Mouse (Mus musculus): ENCODE results near the gene Ddi2. TPM values are rescaled to one million over a fixed set of nuclear protein-coding genes. Genes with fewer than 3 reads are reported as not detected.

Ddi2 gene
- total RNA-seq, 1 experiment: 48.5 TPM

DNA sequence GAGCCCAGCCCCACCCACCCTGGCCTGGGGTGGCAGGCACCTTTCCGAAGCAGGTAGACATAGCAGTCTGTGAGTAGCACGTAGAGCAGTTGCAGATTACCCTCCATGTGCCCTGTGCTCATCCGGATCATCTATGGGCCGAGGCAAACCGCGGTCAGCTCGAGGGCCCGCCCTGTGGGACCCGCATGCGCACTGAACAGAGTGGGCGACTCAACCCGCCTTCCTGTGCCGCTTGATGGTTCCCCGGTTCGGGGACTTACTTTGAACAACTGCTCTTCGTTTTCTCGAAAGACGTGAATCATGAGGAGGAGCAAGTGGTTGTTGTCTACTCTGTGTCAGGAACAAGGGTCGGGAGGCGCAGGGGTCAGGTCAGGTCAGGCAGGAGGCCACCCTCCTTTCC, 92.0 kb downstream of the Ddi2 start:
- in situ Hi-C loops (cut with MboI; ENCODE audit: low sequenced_read_pairs in 2 of 2, unreplicated experiment in 2 of 2): no loop called here
- H3K36me3 ChIP-seq (ENCODE audit: control insufficient read depth, insufficient read depth, low read length, poor library complexity, severe bottlenecking): peaks cover 2% of the 10 kb centered on the region; the same call in 1 of the 2 replicates
- H3K9ac ChIP-seq (ENCODE audit: insufficient read depth, low read depth, low read length, poor library complexity, severe bottlenecking): no peak overlapping the region
- no peak for DNase-seq (ENCODE audit: low read depth, low spot score)
- no peak overlapping the region for H3K27ac ChIP-seq (ENCODE audit: insufficient read depth, low read depth, low read length, poor library complexity, severe bottlenecking)
- TF ChIP-seq MAFK (IDR thresholded peaks at IDR 0.05; ENCODE audit: insufficient read depth, low read depth, low read length) (no peak), ZC3H11A (IDR thresholded peaks at IDR 0.05; ENCODE audit: borderline replicate concordance, low read depth, low read length) (no peak), CHD2 (IDR thresholded peaks at IDR 0.05; ENCODE audit: low read depth, low read length) (no peak), ZNF384 (IDR thresholded peaks at IDR 0.05; ENCODE audit: low read depth, low read length) (no peak), HCFC1 (IDR thresholded peaks at IDR 0.05; ENCODE audit: borderline replicate concordance, insufficient read depth, low read length) (no peak)
- peaks cover 0 to 12% of the 10 kb centered on the region in 2 experiments; a peak in 1 of 4 replicates for H3K4me1 ChIP-seq (ENCODE audit: control insufficient read depth in 2 of 2, insufficient read depth in 2 of 2, low read length in 2 of 2, poor library complexity in 1 of 2)
- peak overlapping the region in 1 of 2 experiments; percentile 9; a peak in 1 of 4 replicates for H3K4me3 ChIP-seq (ENCODE audit: insufficient read depth in 1 of 2, low read depth in 1 of 2, low read length in 2 of 2, poor library complexity in 1 of 2, severe bottlenecking in 1 of 2)
- no peaks in the 10 kb centered on the region for H3K9me3 ChIP-seq (ENCODE audit: control insufficient read depth, insufficient read depth, low read depth, low read length)

DNA sequence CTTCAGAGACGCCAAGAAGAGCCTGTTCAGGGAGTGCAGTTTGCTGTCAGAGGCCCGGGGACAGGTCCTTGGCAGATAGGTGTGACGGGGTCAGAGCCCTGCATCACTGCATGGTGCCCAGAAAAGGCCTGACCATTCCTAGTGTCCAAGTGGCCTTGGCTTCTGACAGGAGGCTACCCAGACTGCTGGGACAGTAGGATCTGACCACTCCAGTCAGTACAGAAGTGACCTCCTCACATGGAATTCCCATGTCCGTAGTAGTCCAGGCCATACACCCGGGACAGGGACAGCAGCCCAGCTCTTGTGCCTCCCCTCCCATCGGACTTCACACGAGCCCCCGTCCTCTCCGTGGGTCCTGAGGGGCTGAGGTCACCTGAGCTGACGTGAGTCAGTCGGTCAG, 93.2 kb downstream of the Ddi2 start:
- peaks cover 2% of the 10 kb centered on the region; the same call in 1 of the 2 replicates for H3K36me3 ChIP-seq (ENCODE audit: control insufficient read depth, insufficient read depth, low read length, poor library complexity, severe bottlenecking)
- in situ Hi-C loops (cut with MboI; ENCODE audit: low sequenced_read_pairs in 2 of 2, unreplicated experiment in 2 of 2): no loop called here
- TF ChIP-seq ZC3H11A (IDR thresholded peaks at IDR 0.05; ENCODE audit: borderline replicate concordance, low read depth, low read length) (no peak), MAFK (IDR thresholded peaks at IDR 0.05; ENCODE audit: insufficient read depth, low read depth, low read length) (no peak), ZNF384 (IDR thresholded peaks at IDR 0.05; ENCODE audit: low read depth, low read length) (no peak)

DNA sequence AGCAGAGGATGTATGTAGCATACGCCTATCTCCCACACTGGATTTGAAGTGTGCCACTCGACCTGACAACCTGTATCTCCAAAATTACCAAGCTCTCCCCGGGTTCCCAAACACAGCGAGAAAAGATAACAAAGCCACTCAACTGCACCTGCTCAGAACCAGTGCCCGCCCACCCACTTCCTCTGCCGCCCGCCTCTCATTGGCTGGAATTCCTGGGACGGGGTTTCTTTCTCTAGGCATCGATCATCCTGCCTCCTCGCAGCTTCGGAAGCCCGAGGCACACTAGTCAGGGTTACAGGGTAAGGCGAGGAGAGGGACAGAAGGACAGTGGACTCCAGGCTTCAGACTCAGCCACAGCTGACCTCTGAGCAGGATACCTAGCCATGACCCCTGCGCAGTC, 94.6 kb downstream of the Ddi2 start:
- Histone ChIP-seq H3K9ac (ENCODE audit: insufficient read depth, low read depth, low read length, poor library complexity, severe bottlenecking) (no peak overlapping the region), H3K27ac (ENCODE audit: insufficient read depth, low read depth, low read length, poor library complexity, severe bottlenecking) (no peak overlapping the region), H3K4me1 (ENCODE audit: control insufficient read depth in 2 of 2, insufficient read depth in 2 of 2, low read length in 2 of 2, poor library complexity in 1 of 2) (peaks cover 0 to 16% of the 10 kb centered on the region in 2 experiments; a peak in 3 of 4 replicates), H3K4me3 (ENCODE audit: insufficient read depth in 1 of 2, low read depth in 1 of 2, low read length in 2 of 2, poor library complexity in 1 of 2, severe bottlenecking in 1 of 2) (peak overlapping the region in 1 of 2 experiments; percentile 26; a peak in 1 of 4 replicates), H3K9me3 (ENCODE audit: control insufficient read depth, insufficient read depth, low read depth, low read length) (no peaks in the 10 kb centered on the region), H3K36me3 (ENCODE audit: control insufficient read depth, insufficient read depth, low read length, poor library complexity, severe bottlenecking) (peaks cover 2% of the 10 kb centered on the region; the same call in 1 of the 2 replicates)
- DNase-seq (ENCODE audit: low read depth, low spot score): no peak
- TF ChIP-seq HCFC1 (IDR thresholded peaks at IDR 0.05; ENCODE audit: borderline replicate concordance, insufficient read depth, low read length) (no peak), CHD2 (IDR thresholded peaks at IDR 0.05; ENCODE audit: low read depth, low read length) (no peak), ZC3H11A (IDR thresholded peaks at IDR 0.05; ENCODE audit: borderline replicate concordance, low read depth, low read length) (no peak), ZNF384 (IDR thresholded peaks at IDR 0.05; ENCODE audit: low read depth, low read length) (no peak), MAFK (IDR thresholded peaks at IDR 0.05; ENCODE audit: insufficient read depth, low read depth, low read length) (no peak)
- in situ Hi-C loops (cut with MboI; ENCODE audit: low sequenced_read_pairs in 2 of 2, unreplicated experiment in 2 of 2): no loop called here

More for the DNA sequence above, 93.2 kb downstream of the Ddi2 start:
- H3K9ac ChIP-seq (ENCODE audit: insufficient read depth, low read depth, low read length, poor library complexity, severe bottlenecking): no peak overlapping the region
- no peaks in the 10 kb centered on the region for H3K9me3 ChIP-seq (ENCODE audit: control insufficient read depth, insufficient read depth, low read depth, low read length)
- no peak overlapping the region for H3K4me3 ChIP-seq (ENCODE audit: insufficient read depth in 1 of 2, low read depth in 1 of 2, low read length in 2 of 2, poor library complexity in 1 of 2, severe bottlenecking in 1 of 2)
- H3K4me1 ChIP-seq (ENCODE audit: control insufficient read depth in 2 of 2, insufficient read depth in 2 of 2, low read length in 2 of 2, poor library complexity in 1 of 2): peaks cover 0 to 13% of the 10 kb centered on the region in 2 experiments; a peak in 1 of 4 replicates
- H3K27ac ChIP-seq (ENCODE audit: insufficient read depth, low read depth, low read length, poor library complexity, severe bottlenecking): no peak overlapping the region
- DNase-seq (ENCODE audit: low read depth, low spot score): no peak

Other genes with a start within 250 kb of the Ddi2 start
- 51.5 and 58.6 TPM in 2 replicates for gene Spen, start 184.8 kb downstream of the Ddi2 start, total RNA-seq (2012; rRNA removed)
- 71.3 and 112 TPM in 2 replicates for gene Fblim1, start 117.3 kb downstream of the Ddi2 start, total RNA-seq (2012; rRNA removed)
- gene Tmem82, start 104.8 kb downstream of the Ddi2 start, total RNA-seq (2012; rRNA removed): 3.9 and 10.1 TPM in 2 replicates
- gene Slc25a34, start 99.6 kb downstream of the Ddi2 start, total RNA-seq (2012; rRNA removed): 0.76 and 0.79 TPM in 2 replicates
- 6.2 and 6.8 TPM in 2 replicates for gene Plekhm2, start 58.5 kb downstream of the Ddi2 start, total RNA-seq (2012; rRNA removed)
- 10.5 and 13.3 TPM in 2 replicates for gene Rsc1a1, start 37.8 kb downstream of the Ddi2 start, total RNA-seq (2012; rRNA removed)
- gene Agmat, start 23.3 kb upstream of the Ddi2 start, total RNA-seq (2012; rRNA removed): 0.62 and 1.3 TPM in 2 replicates
- gene Dnajc16, start 67.5 kb upstream of the Ddi2 start, total RNA-seq (2012; rRNA removed): 12.1 and 19.3 TPM in 2 replicates
- gene Casp9, start 70.2 kb upstream of the Ddi2 start, total RNA-seq (2012; rRNA removed): 5.5 and 6.1 TPM in 2 replicates
- gene Cela2a, start 102.7 kb upstream of the Ddi2 start, total RNA-seq (2012; rRNA removed): 7.3 and 8.2 TPM in 2 replicates
- gene Ctrc, start 122.9 kb upstream of the Ddi2 start, total RNA-seq (2012; rRNA removed): not detected in 2 replicates
- gene Efhd2, start 151.5 kb upstream of the Ddi2 start, total RNA-seq (2012; rRNA removed): 6.2 and 9.2 TPM in 2 replicates

Data from ES-E14 (cell line).